In the genomic region with DNA sequence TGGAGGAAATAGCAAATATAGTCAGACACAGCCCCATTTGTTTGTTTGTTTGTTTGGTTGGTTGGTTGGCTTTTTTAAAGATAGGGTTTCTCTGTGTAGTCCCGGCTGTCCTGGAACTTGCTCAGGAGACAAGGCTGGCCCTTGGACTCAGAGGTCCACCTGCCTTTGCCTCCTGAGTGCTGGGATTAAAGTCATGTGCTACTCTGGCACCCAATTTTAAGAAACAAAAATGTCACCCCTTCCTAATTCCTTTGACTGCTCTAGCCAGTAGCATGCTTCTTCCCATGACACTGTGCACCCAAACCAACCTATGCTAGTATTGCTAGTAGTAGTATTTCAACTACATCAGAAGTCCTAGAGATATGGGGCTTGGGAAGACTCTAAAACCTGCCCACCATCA, we compare ENCODE assay signal across 19 mouse cellular contexts.
DNase-seq lines count a peak whose midpoint lies in the region; ATAC-seq and TF ChIP-seq lines count a peak whose summit lies in the region.
"Had no signal": no experiment of that assay in that cellular context is flagged by ENCODE, and none has a peak within 500 bp of the region (broad histone marks: within the 10 kb centered on the region; RNA-seq: fewer than 3 reads in every experiment).

No protein-coding gene starts in this region.

- H3K27ac ChIP-seq in kidney, adult 2 months (ENCODE audit: insufficient read depth, low read depth, low read length), result peak overlapping the region; percentile 99
- 0 out of 2 replicates have a peak overlapping the region, but pooled peaks have one; percentile 12 for H3K27ac ChIP-seq in liver, postnatal 0 days (ENCODE audit: low read depth)
- H3K27ac ChIP-seq: embryonic facial prominence, embryonic 10.5 days; embryonic facial prominence, embryonic 12.5 days; forebrain, embryonic 13.5 days; forebrain, embryonic 15.5 days had no signal

- no peak overlapping the region for H3K4me3 ChIP-seq in kidney, adult 2 months (ENCODE audit: insufficient read depth, low read depth, low read length)
- H3K4me3 ChIP-seq in liver, postnatal 0 days (ENCODE audit: low read depth, low read length), result no peak overlapping the region
- H3K4me3 ChIP-seq: embryonic facial prominence, embryonic 10.5 days; embryonic facial prominence, embryonic 12.5 days; forebrain, embryonic 13.5 days; forebrain, embryonic 15.5 days had no signal

- DNase-seq in heart, adult 11 months, result peak; percentile 68
- DNase-seq in heart, adult 9 months (ENCODE audit: low spot score in 2 of 2), result no peak
- no peak for DNase-seq in kidney, adult 2 months
- no peak for DNase-seq in kidney, adult 18-20 months
- no peak for DNase-seq in liver, postnatal 0 days
- no peak for DNase-seq in liver
- no peak for DNase-seq in layer of hippocampus, postnatal 10 days (ENCODE audit: low spot score in 2 of 2)
- DNase-seq: adrenal gland, adult 2 months; adrenal gland, postnatal 10 days; adrenal gland, postnatal 25 days; cerebellum, adult 11-12 months; cerebellum, adult 2 months; cerebellum, adult 9-10 months; cerebellum, postnatal 10 days; cerebellum, postnatal 25 days had no signal

- peaks cover 39% of the 10 kb centered on the region for H3K4me1 ChIP-seq in kidney, adult 2 months (ENCODE audit: control insufficient read depth, insufficient read depth, low read length)
- peaks cover 45% of the 10 kb centered on the region for H3K4me1 ChIP-seq in liver, postnatal 0 days (ENCODE audit: insufficient read depth)

- TF ChIP-seq CTCF in kidney, adult 2 months (conservative IDR thresholded peaks at IDR 0.05; ENCODE audit: insufficient read depth, insufficient read length, low read depth, low read length), result no peak
- no peak for TF ChIP-seq CTCF in liver, postnatal 0 days (IDR thresholded peaks at IDR 0.05; ENCODE audit: low read depth)

- no peaks in the 10 kb centered on the region for H3K36me3 ChIP-seq in kidney, adult 2 months (ENCODE audit: control insufficient read depth, insufficient read depth, low read length)
- H3K36me3 ChIP-seq in liver, postnatal 0 days (replicated peaks; ENCODE audit: insufficient read depth, low read length), result no peaks in the 10 kb centered on the region
- H3K36me3 ChIP-seq: embryonic facial prominence, embryonic 10.5 days; embryonic facial prominence, embryonic 12.5 days; forebrain, embryonic 15.5 days had no signal

- no peak for TF ChIP-seq POLR2A in kidney, adult 2 months (IDR thresholded peaks at IDR 0.05; ENCODE audit: low read depth, low read length)

- no peak overlapping the region for H3K4me2 ChIP-seq in liver, postnatal 0 days (ENCODE audit: low read depth, low read length)
- H3K4me2 ChIP-seq: embryonic facial prominence, embryonic 12.5 days; forebrain, embryonic 13.5 days; forebrain, embryonic 15.5 days had no signal

- WGBS in kidney, adult 2 months, result 57% methylated on average over 1 of the region's 1 CpGs
- 71% methylated on average over 1 of the region's 1 CpGs for WGBS in liver, postnatal 0 days (ENCODE audit: insufficient replicate concordance)

- H3K9me3 ChIP-seq in liver, postnatal 0 days (ENCODE audit: low read length), result no peaks in the 10 kb centered on the region
- H3K9me3 ChIP-seq: embryonic facial prominence, embryonic 10.5 days; embryonic facial prominence, embryonic 12.5 days; forebrain, embryonic 13.5 days; forebrain, embryonic 15.5 days had no signal

- TF ChIP-seq EP300 in liver, postnatal 0 days (IDR thresholded peaks at IDR 0.05; ENCODE audit: low read depth), result no peak

- H3K9ac ChIP-seq in liver, postnatal 0 days (replicated peaks), result no peak overlapping the region
- H3K9ac ChIP-seq: embryonic facial prominence, embryonic 12.5 days; forebrain, embryonic 13.5 days; forebrain, embryonic 15.5 days had no signal

- H3K27me3 ChIP-seq in kidney, adult 2 months (replicated peaks; ENCODE audit: control insufficient read depth, insufficient read depth, low read length), result no peaks in the 10 kb centered on the region
- H3K27me3 ChIP-seq in liver, postnatal 0 days (ENCODE audit: insufficient read depth, low read length), result no peaks in the 10 kb centered on the region
- H3K27me3 ChIP-seq: embryonic facial prominence, embryonic 12.5 days; forebrain, embryonic 13.5 days; forebrain, embryonic 15.5 days had no signal

- no peak for ATAC-seq in liver, postnatal 0 days
- ATAC-seq: forebrain, embryonic 13.5 days; forebrain, embryonic 15.5 days had no signal
